Mouse (Mus musculus): ENCODE measurements around the gene Rnf26. TPM values are rescaled to one million over a fixed set of nuclear protein-coding genes. Genes with fewer than 3 reads are reported as not detected.

Gene Rnf26
- polyA plus RNA-seq, 1 experiment = 29.5 TPM

DNA sequence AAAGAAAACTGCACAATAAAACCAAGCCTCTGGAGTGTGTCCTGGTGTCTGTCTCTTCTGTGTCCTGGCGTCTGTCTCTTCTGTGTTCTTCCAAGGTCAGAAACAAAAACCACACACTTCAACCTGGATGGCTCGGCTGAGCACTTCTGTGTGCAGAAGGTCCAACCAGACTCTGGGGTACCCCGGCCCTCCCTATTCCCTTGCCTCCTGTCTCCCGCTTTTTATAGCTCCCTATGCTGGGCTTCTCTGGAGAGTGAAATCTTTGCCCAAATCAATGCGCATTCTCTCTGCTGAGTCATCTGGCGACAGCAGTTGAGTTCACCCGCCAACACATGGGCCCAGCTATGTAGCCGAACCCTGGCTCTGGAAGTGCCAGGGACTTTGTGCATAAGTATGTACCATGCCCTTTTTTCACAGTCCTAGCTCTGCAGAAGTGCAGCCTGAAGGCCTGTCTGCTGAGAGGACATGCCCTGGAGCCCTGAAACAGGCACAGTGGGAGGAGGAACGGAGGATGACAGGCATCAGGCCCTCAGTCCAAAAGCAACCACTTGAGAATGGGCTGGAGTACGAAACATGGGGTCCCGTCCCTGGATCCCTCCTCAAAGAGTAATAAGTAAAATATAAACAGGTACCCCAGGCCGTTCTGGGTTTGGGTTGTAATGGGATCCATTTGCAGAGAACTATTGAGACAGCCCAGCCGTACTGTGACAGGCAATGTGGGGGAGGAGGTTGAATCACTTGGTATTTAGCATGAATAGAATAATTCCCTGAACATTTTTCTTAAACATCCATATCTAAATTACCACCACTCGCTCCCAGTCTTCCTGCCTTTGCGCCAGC is 64.6 kb downstream of the Rnf26 start:
- H3K4me2 ChIP-seq (ENCODE audit: low read depth) = no peak overlapping the region
- no peaks in the 10 kb centered on the region for H3K36me3 ChIP-seq (ENCODE audit: control insufficient read depth, insufficient read depth)
- no peak for TF ChIP-seq E2F4 (IDR thresholded peaks at IDR 0.05; ENCODE audit: insufficient read depth)
- H3K4me3 ChIP-seq = no peak overlapping the region
- H3ac ChIP-seq (ENCODE audit: control insufficient read depth, insufficient read length) = no peak overlapping the region
- H3K27me3 ChIP-seq (ENCODE audit: control insufficient read depth, insufficient read depth, insufficient read length) = no peaks in the 10 kb centered on the region
- no peaks in the 10 kb centered on the region for H3K79me2 ChIP-seq (ENCODE audit: control insufficient read depth, insufficient read depth)

- Histone ChIP-seq H3K36me3 (ENCODE audit: control insufficient read depth, insufficient read depth) (no peaks in the 10 kb centered on the region), H3K27me3 (ENCODE audit: control insufficient read depth, insufficient read depth, insufficient read length) (no peaks in the 10 kb centered on the region), H3K79me2 (ENCODE audit: control insufficient read depth, insufficient read depth) (no peaks in the 10 kb centered on the region), H3K4me3 (no peak overlapping the region), H3K4me2 (ENCODE audit: low read depth) (no peak overlapping the region), H3ac (ENCODE audit: control insufficient read depth, insufficient read length) (no peak overlapping the region)
- TF ChIP-seq SRF (IDR thresholded peaks at IDR 0.05; ENCODE audit: control insufficient read depth, insufficient read length, low read depth) = no peak
- no peak for TF ChIP-seq POLR2AphosphoS2 (IDR thresholded peaks at IDR 0.05; ENCODE audit: insufficient read length, low read depth)
- TF ChIP-seq TCF12 (IDR thresholded peaks at IDR 0.05; ENCODE audit: insufficient read depth, poor library complexity, severe bottlenecking) = no peak
- no peak for TF ChIP-seq CEBPB (IDR thresholded peaks at IDR 0.05; ENCODE audit: insufficient read depth, poor library complexity, severe bottlenecking)
Measured at GRCm38 (mm10) chr9:44047571-44048490, 65.5 kb downstream of the Rnf26 start.

DNA sequence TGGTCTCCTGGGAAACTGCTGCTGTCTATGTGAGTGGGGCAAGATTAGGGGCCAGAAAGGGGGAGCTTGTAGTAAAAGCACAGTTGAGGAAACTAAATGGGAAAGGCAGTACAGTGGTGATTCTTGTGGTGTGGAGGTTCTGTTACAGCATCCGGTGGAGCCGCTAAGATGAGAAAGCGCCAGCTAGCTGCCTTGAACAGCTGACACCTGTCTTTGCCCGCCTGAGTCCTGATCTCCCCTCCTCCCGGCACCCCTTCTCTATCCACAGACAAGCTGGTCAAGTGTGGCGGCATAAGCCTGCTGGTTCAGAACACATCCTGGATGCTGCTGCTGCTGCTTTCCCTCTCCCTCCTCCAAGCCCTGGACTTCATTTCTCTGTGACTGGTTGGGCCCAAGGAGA is 66.2 kb downstream of the Rnf26 start:
- Histone ChIP-seq H3K79me2 (ENCODE audit: control insufficient read depth, insufficient read depth) (no peaks in the 10 kb centered on the region), H3ac (ENCODE audit: control insufficient read depth, insufficient read length) (no peak overlapping the region), H3K4me3 (no peak overlapping the region), H3K27me3 (ENCODE audit: control insufficient read depth, insufficient read depth, insufficient read length) (no peaks in the 10 kb centered on the region), H3K4me2 (ENCODE audit: low read depth) (no peak overlapping the region), H3K36me3 (ENCODE audit: control insufficient read depth, insufficient read depth) (no peaks in the 10 kb centered on the region)
- TF ChIP-seq MAX (IDR thresholded peaks at IDR 0.05; ENCODE audit: low read depth) (no peak), MYOD1 (IDR thresholded peaks at IDR 0.05; ENCODE audit: control insufficient read depth in 1 of 3, insufficient read length in 2 of 3, low read depth in 2 of 3) (peak in 2 of 3 experiments; percentile 95 to 96), TCF12 (IDR thresholded peaks at IDR 0.05; ENCODE audit: insufficient read depth, poor library complexity, severe bottlenecking) (peak; percentile 43), TCF3 (IDR thresholded peaks at IDR 0.05; ENCODE audit: insufficient read length, low read depth) (peak; percentile 76), REST (IDR thresholded peaks at IDR 0.05; ENCODE audit: insufficient read depth, insufficient read length) (no peak), POLR2AphosphoS2 (IDR thresholded peaks at IDR 0.05; ENCODE audit: insufficient read length, low read depth) (no peak), CEBPB (IDR thresholded peaks at IDR 0.05; ENCODE audit: insufficient read depth, poor library complexity, severe bottlenecking) (no peak), MYOG (IDR thresholded peaks at IDR 0.05; ENCODE audit: control insufficient read depth in 1 of 3, insufficient read depth in 1 of 3, insufficient read length in 2 of 3, low read depth in 2 of 3) (peak in 2 of 3 experiments; percentile 72 to 91)

- no peak for TF ChIP-seq MAX (IDR thresholded peaks at IDR 0.05; ENCODE audit: low read depth)
- no peak for TF ChIP-seq MYOG (IDR thresholded peaks at IDR 0.05; ENCODE audit: control insufficient read depth in 1 of 3, insufficient read depth in 1 of 3, insufficient read length in 2 of 3, low read depth in 2 of 3)
- TF ChIP-seq TCF12 (IDR thresholded peaks at IDR 0.05; ENCODE audit: insufficient read depth, poor library complexity, severe bottlenecking) = no peak
- no peak for TF ChIP-seq SRF (IDR thresholded peaks at IDR 0.05; ENCODE audit: control insufficient read depth, insufficient read length, low read depth)
- no peak for TF ChIP-seq MYOD1 (IDR thresholded peaks at IDR 0.05; ENCODE audit: control insufficient read depth in 1 of 3, insufficient read length in 2 of 3, low read depth in 2 of 3)
- TF ChIP-seq POLR2A (IDR thresholded peaks at IDR 0.05; ENCODE audit: insufficient read length, low read depth) = no peak
- no peak for TF ChIP-seq POLR2AphosphoS2 (IDR thresholded peaks at IDR 0.05; ENCODE audit: insufficient read length, low read depth)
- no peak for TF ChIP-seq USF1 (IDR thresholded peaks at IDR 0.05; ENCODE audit: low read depth)
- TF ChIP-seq TCF3 (IDR thresholded peaks at IDR 0.05; ENCODE audit: insufficient read length, low read depth) = no peak
- H3K4me3 ChIP-seq = no peak overlapping the region
- H3ac ChIP-seq (ENCODE audit: control insufficient read depth, insufficient read length) = no peak overlapping the region
- no peaks in the 10 kb centered on the region for H3K27me3 ChIP-seq (ENCODE audit: control insufficient read depth, insufficient read depth, insufficient read length)
- no peaks in the 10 kb centered on the region for H3K36me3 ChIP-seq (ENCODE audit: control insufficient read depth, insufficient read depth)
- H3K4me2 ChIP-seq (ENCODE audit: low read depth) = no peak overlapping the region
- H3K79me2 ChIP-seq (ENCODE audit: control insufficient read depth, insufficient read depth) = no peaks in the 10 kb centered on the region
Measured at GRCm38 (mm10) chr9:44046426-44046825, 66.9 kb downstream of the Rnf26 start.

DNA sequence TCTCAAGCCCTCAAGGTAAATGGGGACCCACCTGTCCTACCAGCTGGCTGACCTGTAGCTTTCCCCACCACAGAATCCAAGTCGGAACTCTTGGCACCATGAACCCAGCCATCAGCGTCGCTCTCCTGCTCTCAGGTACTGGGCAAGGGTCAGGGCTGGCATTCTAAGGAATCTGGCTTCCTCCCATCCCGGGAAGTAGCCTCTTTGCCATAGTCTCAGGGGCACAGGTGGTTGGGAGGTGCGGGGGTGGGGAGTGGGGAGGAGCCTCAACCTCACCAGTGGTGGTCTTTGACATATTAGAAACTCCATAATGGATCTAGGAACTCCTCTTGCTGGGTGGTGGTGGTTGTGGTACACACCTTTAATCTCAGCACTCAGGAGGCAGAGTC is 67.4 kb downstream of the Rnf26 start:
- no peak overlapping the region for H3K4me2 ChIP-seq (ENCODE audit: low read depth)

More for the DNA sequence above, 67.4 kb downstream of the Rnf26 start:
- TF ChIP-seq POLR2A (IDR thresholded peaks at IDR 0.05; ENCODE audit: insufficient read length, low read depth) (no peak), TCF12 (IDR thresholded peaks at IDR 0.05; ENCODE audit: insufficient read depth, poor library complexity, severe bottlenecking) (no peak), MAX (IDR thresholded peaks at IDR 0.05; ENCODE audit: low read depth) (no peak), MYOD1 (IDR thresholded peaks at IDR 0.05; ENCODE audit: control insufficient read depth in 1 of 3, insufficient read length in 2 of 3, low read depth in 2 of 3) (no peak), POLR2AphosphoS2 (IDR thresholded peaks at IDR 0.05; ENCODE audit: insufficient read length, low read depth) (no peak), TCF3 (IDR thresholded peaks at IDR 0.05; ENCODE audit: insufficient read length, low read depth) (no peak), USF1 (IDR thresholded peaks at IDR 0.05; ENCODE audit: low read depth) (no peak), CEBPB (IDR thresholded peaks at IDR 0.05; ENCODE audit: insufficient read depth, poor library complexity, severe bottlenecking) (no peak), REST (IDR thresholded peaks at IDR 0.05; ENCODE audit: insufficient read depth, insufficient read length) (no peak), MYOG (IDR thresholded peaks at IDR 0.05; ENCODE audit: control insufficient read depth in 1 of 3, insufficient read depth in 1 of 3, insufficient read length in 2 of 3, low read depth in 2 of 3) (no peak), SRF (IDR thresholded peaks at IDR 0.05; ENCODE audit: control insufficient read depth, insufficient read length, low read depth) (no peak), E2F4 (IDR thresholded peaks at IDR 0.05; ENCODE audit: insufficient read depth) (no peak)
- Histone ChIP-seq H3K4me3 (no peak overlapping the region), H3K36me3 (ENCODE audit: control insufficient read depth, insufficient read depth) (no peaks in the 10 kb centered on the region), H3K79me2 (ENCODE audit: control insufficient read depth, insufficient read depth) (no peaks in the 10 kb centered on the region), H3K27me3 (ENCODE audit: control insufficient read depth, insufficient read depth, insufficient read length) (no peaks in the 10 kb centered on the region), H3ac (ENCODE audit: control insufficient read depth, insufficient read length) (no peak overlapping the region)
